Mouse (Mus musculus) kidney, postnatal 10 days (tissue): ENCODE measurements around the gene Fam187b.

Source experiments
- DNase-seq: peaks from one replicate; pipeline ENCODE4 v3.0.0; 2021; ENCODE audit warnings: mixed read lengths

Fam187b gene

GRCm38 (mm10) chr7:30958866-30959487 is 14.6 kb upstream of the Fam187b start:
- no peak for DNase-seq

DNA sequence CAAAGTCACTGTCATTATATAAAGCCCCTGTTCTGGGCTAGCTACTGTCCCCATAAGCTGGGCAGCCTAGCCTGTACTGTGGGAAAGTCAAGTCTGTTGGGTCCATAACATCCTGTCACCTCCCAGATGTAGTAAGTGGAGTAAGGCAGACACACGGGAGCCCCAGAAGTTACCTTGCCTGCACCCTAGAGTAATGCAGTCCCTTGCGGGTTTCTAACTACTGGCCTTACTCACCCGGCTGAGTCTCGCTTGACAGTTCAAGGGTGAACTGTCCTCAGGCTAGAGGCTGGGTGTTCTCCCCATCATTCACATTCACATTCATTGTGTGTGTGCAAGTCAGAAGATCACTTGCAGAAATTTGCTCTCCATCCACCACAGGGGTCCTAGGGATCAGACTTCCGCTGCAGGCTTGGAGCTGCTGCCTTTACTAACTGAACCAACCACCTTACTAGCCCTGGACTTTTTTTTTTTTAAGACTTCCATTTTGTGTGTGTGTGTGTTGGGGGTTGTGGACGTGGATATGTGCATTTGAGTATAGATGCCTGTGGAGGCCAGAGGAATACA is 13.7 kb upstream of the Fam187b start:
- no peak for DNase-seq

DNA sequence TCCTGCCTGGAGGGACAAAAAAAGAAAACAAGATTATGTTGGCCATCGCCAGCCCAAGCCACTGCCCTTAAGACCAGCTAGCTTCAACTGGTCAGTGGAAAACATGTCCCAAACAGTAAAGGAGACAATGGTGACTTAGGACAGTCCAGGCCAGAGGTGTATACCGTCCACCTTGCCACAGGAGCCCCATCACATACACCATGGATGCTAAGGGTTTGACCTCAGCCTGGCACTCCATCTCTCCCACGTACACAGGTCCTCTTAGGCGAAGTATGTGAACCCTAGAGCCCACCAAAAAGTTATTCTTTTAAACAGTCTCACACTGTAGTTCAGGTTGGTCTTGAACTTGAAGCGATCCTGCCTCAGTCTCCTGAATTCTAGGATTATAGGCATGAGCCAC is 10.7 kb upstream of the Fam187b start:
- DNase-seq, result no peak

GRCm38 (mm10) chr7:30964366-30964765 is 9.2 kb upstream of the Fam187b start:
- DNase-seq, result no peak

GRCm38 (mm10) chr7:30965677-30966076 is 7.9 kb upstream of the Fam187b start:
- no peak for DNase-seq

- DNase-seq, result no peak
Observed at GRCm38 (mm10) chr7:30966657-30967056, 6.9 kb upstream of the Fam187b start.

- no peak for DNase-seq
Observed at GRCm38 (mm10) chr7:30968611-30969010, 5.0 kb upstream of the Fam187b start.

GRCm38 (mm10) chr7:30969174-30969573 is 4.4 kb upstream of the Fam187b start:
- DNase-seq, result no peak

GRCm38 (mm10) chr7:30971901-30972300 is 1.7 kb upstream of the Fam187b start:
- no peak for DNase-seq

DNA sequence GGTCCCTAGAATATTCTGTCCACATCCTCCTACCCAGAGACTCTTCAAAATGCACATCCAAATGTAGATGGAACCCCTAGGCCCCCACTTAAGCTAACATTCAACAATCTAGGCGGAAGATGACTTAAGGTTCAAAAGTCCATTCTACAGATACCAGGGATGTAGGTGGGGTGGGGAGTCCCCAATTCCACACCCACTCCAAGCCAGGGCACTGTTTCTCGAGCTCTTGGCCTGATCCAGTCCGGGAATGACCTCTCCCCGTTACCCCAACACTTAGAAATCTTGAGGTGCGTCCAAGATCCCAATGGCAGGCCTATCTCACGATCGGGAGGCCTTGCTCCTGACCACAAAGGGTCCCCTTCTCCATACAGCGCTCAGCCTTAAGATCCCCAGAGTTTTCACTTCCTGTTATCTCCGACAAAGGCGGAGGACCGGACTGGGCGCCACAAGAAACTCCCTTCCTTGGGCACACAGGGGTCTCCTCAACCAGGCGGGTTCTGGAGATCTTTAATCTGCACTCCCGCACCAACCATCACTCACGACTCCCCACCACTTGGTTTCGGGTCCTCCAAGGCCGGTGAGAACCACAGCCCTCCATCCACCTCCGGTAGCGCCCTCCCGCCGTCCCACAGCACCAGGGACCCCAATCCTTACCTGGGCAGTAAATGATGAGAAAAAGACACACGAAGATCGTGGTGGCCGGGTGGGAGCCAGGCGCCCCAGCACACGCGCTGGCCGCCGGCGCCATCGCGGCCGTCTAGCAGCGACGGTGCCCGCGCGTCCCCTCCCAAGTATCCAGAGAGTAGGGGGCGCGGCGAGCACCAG is 952 bp upstream of the Fam187b start:
- DNase-seq, result no peak

- no peak for DNase-seq
Observed at GRCm38 (mm10) chr7:30973251-30973500, 414 bp upstream of the Fam187b start, which contains the start of gene Lsr. TSS of gene Lsr (minus strand) at chr7:30973464.

- DNase-seq, result no peak
Observed at GRCm38 (mm10) chr7:30981703-30982102, 8.1 kb downstream of the Fam187b start.

DNA sequence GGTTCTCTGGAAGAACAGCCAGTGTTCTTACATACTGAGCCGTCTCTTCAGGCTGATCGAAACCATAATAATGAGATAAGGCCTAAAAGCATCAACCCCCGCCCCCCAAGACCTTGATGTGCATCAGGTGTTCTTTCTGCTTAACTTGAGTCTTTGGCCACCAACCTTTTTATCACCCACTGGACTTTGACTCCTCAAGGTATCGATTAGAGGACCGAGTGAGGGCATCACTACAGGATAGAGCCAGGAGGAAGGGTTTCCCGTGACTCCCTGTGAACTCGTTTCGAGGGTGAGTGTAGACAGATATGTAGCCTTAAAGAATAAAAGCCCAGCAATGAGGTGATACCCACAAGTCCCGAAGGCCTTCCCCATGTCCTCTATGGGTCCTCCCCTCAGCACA is 11.8 kb downstream of the Fam187b start:
- DNase-seq, result no peak

- no peak for DNase-seq
Observed at GRCm38 (mm10) chr7:30988519-30989162, 15.1 kb downstream of the Fam187b start.

DNA sequence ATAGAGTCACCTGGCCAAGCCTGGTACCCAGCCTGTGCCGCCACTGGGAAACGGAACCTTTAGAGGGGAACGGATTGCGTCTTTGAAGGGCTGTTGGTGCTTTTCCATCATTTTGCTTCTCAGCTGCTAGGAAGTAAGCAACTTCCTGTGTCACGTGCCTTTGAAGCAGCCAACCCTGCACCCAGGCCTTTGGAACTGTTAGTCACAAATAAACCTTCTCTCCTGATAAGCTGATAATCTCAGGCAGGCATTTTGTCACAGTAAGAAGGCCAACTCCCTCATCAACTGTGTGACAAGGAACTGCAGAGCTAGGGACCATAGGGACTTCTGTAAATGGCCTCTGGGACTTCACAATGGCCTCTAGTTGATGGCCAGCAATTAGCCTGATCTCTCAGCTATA is 18.6 kb downstream of the Fam187b start:
- no peak for DNase-seq

DNA sequence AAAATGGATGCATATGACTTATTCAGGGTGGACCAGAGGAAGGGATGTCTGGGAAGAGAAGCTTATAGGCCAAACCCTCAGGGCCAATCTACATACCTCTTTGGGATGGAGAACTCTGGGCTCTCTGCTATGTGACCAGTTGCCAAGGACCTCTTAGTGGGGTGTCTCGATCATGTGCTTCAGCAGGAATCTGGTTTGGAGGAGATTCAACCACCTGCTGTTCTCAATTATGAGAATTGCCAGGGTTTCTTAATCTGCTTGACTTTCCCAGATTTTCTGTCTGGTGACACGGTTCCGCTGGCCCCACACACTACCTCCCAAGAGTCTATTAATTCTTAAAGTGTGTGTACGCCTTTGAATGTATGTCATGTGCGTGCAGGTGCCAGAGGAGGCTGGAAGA is 20.4 kb downstream of the Fam187b start:
- no peak for DNase-seq

GRCm38 (mm10) chr7:30996491-30996890 is 22.9 kb downstream of the Fam187b start:
- DNase-seq, result no peak

GRCm38 (mm10) chr7:31000505-31001020 is 27.0 kb downstream of the Fam187b start:
- DNase-seq, result peak; percentile 79

GRCm38 (mm10) chr7:31002650-31003049 is 29.1 kb downstream of the Fam187b start:
- DNase-seq, result peak; percentile 30

- no peak for DNase-seq
Observed at GRCm38 (mm10) chr7:31007775-31008174, 34.2 kb downstream of the Fam187b start.

DNA sequence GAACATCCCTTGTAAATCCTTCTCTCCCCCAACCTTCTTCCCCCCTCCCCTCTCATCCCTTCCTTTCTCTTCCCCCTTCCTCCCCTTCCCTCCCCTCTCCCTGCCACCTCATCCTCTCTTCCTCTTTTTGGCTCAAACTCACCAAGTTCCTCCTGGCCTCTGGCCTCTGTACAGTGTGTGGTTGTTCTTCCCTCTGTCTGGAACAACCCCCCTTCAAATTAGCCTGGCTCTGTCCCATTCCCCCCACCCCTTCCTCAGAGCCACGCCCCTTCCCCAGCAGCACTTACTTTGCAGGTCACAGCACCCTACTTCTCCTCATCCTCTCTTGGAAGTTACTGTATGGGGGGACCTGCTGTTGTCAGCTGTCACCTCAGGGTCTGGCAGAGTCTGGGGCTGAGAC is 34.6 kb downstream of the Fam187b start:
- peak; percentile 24 for DNase-seq

- peak; percentile 34 for DNase-seq
Observed at GRCm38 (mm10) chr7:31008889-31009288, 35.3 kb downstream of the Fam187b start.

- DNase-seq, result no peak
Observed at GRCm38 (mm10) chr7:31012971-31013370, 39.4 kb downstream of the Fam187b start.
